Mouse (Mus musculus) heart, postnatal 0 days (tissue): ENCODE data around the gene Gm15013.

ENCODE experiments used
- CTCF ChIP-seq: IDR thresholded peaks from 2 replicates; pipeline ENCODE4 v1.5.1; 2016; ENCODE audit warnings: antibody characterized with exemption, control low read depth, low read depth
- EP300 ChIP-seq: IDR thresholded peaks from 2 replicates; pipeline ENCODE4 v1.6.1; 2016; ENCODE audit warnings: antibody characterized with exemption, low read depth

GRCm38 (mm10) chrX:139684410-139684774 lies 29.9 kb downstream of the Gm15013 start:
- no peak for TF ChIP-seq CTCF
- TF ChIP-seq EP300 = no peak
